Mouse (Mus musculus): ENCODE measurements around the gene Akt1s1. TPM values are rescaled to one million over a fixed set of nuclear protein-coding genes. Genes with fewer than 3 reads are reported as not detected.

Gene Akt1s1
- polyA plus RNA-seq, 1 experiment from 2014 or later = 89.7 TPM

DNA sequence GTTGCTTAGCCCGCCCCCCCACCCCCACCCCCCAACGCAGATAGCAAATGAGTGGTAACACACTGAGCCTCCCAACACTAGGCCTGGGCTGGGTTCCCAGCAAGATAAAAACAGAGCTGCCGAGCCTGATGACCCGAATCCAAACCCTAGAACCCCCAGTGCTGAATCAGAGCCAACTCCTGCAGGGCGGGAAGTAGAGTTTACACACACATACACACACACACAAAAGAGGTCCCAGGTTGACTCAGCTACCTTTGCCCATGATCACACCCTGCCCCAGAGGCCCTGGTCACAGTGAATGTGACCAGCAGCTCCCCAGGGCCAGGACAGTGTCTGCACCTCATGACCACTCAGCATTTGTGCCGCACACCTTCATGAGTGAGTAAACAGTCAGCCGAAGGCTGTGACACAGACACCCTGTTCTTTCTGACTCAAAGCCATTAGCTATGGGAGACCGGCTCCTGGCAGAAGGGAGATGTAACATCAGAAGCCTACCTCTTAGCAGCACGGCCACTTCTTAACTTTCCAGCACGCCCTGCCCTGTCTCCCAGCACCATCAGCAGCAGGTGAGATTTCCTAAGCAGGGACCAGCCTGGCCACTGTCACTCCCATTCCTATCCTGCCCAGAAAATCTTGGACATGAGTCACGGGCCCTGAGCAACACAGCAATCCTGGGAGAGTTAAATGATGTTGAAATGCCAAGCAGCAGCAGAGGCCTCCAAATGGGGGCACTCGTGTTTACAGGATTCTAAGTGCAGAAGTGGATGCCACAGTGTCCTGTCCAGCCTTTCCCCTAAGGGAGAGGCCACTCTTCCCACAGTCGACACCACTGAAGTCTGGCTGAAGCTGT lies 39.7 kb downstream of the Akt1s1 start:
- Histone ChIP-seq H3K4me3 (no peak overlapping the region), H3K4me2 (no peak overlapping the region), H3K27me3 (replicated peaks) (no peaks in the 10 kb centered on the region), H3K27ac (no peak overlapping the region), H3K4me1 (peaks cover 39% of the 10 kb centered on the region), H3K9me3 (no peaks in the 10 kb centered on the region), H3K36me3 (replicated peaks) (peaks cover 18% of the 10 kb centered on the region; the same call in 1 of the 2 replicates), H3K9ac (no peak overlapping the region)
- no peak for ATAC-seq (replicated peaks)
- 89% methylated on average over 13 of the region's 13 CpGs for WGBS

DNA sequence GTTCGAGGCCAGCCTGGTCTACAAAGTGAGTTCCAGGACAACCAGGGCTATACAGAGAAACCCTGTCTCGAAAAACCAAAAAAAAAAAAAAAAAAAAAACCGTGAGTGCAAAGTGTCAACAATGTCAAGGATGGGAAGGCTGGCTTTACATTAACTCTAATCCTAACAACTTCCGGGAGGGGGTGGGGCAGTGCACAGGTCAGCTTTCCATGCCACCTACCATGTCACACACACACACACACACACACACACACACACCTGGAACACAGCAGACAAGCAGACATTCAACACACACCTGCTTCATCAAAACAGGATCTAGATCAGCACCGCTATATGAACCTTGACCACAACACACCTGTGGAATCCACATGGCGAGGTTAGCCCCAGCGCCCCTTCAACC lies 41.4 kb downstream of the Akt1s1 start:
- peak overlapping the region; percentile 93 for H3K4me2 ChIP-seq
- no peak overlapping the region for H3K9ac ChIP-seq
- no peaks in the 10 kb centered on the region for H3K27me3 ChIP-seq (replicated peaks)
- peak overlapping the region; percentile 92 for H3K4me3 ChIP-seq
- peaks cover 5% of the 10 kb centered on the region; the same call in 1 of the 2 replicates for H3K36me3 ChIP-seq (replicated peaks)
- WGBS = 86% methylated on average over 6 of the region's 7 CpGs
- no peak for ATAC-seq (replicated peaks)
- H3K9me3 ChIP-seq = no peaks in the 10 kb centered on the region
- no peak overlapping the region for H3K27ac ChIP-seq
- peaks cover 56% of the 10 kb centered on the region for H3K4me1 ChIP-seq

DNA sequence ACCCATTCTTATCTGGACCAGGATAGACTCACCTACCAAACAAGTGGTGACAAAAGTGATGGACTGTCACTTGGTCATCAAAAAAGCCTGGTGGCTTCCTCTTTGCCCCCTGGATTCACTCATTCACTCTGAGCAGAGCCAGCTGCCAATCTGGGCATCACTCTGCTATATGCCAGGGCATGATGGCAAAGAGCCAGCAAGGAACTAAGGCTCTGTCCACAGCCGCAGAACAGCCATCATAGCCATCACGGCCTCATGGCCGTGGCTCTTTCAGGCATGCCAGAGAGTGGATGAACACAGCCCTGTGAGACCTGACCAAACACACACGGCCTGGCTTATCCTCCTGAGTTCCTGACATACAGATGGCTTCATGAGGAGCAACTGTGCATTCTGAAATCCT lies 41.9 kb downstream of the Akt1s1 start:
- Histone ChIP-seq H3K9ac (peak overlapping the region; percentile 75; the same call in 1 of the 2 replicates), H3K4me1 (peaks cover 57% of the 10 kb centered on the region), H3K4me3 (peak overlapping the region; percentile 92), H3K27me3 (replicated peaks) (no peaks in the 10 kb centered on the region), H3K4me2 (peak overlapping the region; percentile 93), H3K9me3 (no peaks in the 10 kb centered on the region), H3K27ac (no peak overlapping the region), H3K36me3 (replicated peaks) (peaks cover 5% of the 10 kb centered on the region; the same call in 1 of the 2 replicates)
- 56% methylated on average over 4 of the region's 4 CpGs for WGBS
- ATAC-seq (replicated peaks) = no peak

DNA sequence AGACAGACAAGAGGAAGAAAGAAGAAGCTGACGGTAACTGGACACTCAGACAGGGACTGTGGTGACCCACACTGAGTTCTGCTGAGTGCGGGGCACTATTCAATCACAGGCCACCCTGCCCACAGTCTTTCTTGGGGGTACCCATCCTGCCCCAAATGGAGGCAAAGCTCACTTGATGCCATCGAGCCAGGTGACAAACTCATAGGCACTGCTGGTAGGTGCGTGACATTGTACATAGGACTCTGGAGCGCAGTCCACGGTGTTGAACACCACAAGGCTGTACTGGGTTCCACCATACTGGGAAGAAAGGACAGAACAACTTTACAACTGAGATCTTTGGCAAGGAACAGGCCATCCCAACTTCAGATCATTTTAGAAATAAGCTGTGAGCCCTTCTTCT lies 42.8 kb downstream of the Akt1s1 start:
- ATAC-seq (replicated peaks) = no peak
- Histone ChIP-seq H3K36me3 (replicated peaks) (peaks cover 5% of the 10 kb centered on the region; the same call in 1 of the 2 replicates), H3K4me3 (peak overlapping the region; percentile 92), H3K4me1 (peaks cover 60% of the 10 kb centered on the region), H3K9me3 (no peaks in the 10 kb centered on the region), H3K4me2 (peak overlapping the region; percentile 93), H3K27me3 (replicated peaks) (no peaks in the 10 kb centered on the region), H3K9ac (peak overlapping the region; percentile 75), H3K27ac (peak overlapping the region; percentile 99)
- WGBS = 10% methylated on average over 6 of the region's 6 CpGs

DNA sequence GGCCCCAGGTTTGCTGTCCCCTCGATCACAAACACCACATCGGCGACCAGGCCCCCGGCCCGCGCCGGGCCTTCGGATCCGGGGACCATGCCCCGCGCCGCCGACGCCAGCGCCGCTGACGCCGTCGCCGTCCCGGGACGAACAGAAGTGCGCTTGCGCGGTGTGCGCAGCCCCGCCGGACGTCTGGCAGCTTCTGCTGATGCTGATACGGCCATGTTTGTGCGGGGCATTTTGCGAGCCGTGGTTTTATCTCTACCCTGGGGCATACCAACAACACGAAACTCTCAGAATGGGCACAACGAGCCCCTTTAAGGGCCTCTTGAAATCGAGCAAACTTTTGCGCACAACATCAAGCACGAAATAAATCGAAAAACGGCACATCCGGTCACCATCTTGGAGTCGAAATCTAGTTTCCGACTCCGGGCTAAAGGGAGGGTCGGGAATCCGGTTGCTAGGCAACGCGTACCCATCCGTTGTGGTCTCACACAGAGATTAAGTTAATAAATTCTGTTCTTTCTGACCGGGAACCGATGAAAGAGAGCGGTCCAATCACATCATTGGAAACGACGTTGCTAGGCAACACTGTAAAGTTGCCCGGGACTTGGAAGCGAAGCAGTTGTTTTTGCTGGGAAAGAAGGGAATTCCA lies 43.6 kb downstream of the Akt1s1 start, which contains the start of gene Med25:
Gene Med25 (minus strand): TSS at position 437 of the 646 bp plus-strand sequence.
- Histone ChIP-seq H3K9ac (peak within 1 kb of the TSS; percentile 75), H3K27me3 (replicated peaks) (no peaks in the 10 kb centered on the region), H3K4me3 (peak within 1 kb of the TSS; percentile 92), H3K36me3 (replicated peaks) (peaks cover 5% of the 10 kb centered on the region; the same call in 1 of the 2 replicates), H3K27ac (peak within 1 kb of the TSS; percentile 99), H3K4me1 (peaks cover 68% of the 10 kb centered on the region), H3K4me2 (peak within 1 kb of the TSS; percentile 93), H3K9me3 (no peaks in the 10 kb centered on the region)
- WGBS = under 1% methylated on average over 56 of the region's 56 CpGs
- peak; percentile 71 for ATAC-seq (replicated peaks)

DNA sequence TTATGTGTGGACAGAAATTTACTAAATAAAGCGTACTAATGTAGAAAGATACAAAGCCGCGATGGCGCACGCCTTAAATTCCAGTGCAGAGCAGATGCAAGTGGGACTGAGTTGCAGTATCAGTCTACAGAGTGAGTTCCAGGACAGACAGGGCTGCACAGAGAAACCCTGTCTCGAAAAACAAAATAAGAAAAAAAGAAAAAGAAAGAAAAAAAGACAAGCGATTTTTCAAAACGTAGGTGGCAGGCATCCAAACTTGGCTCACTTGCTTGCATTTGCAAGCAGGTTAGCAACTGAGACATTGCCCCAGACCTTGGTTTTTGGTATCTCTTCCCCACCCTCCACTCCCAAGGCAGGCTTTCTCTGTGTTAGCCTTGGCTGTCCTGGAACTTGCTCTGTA lies 44.4 kb downstream of the Akt1s1 start:
- no peak for ATAC-seq (replicated peaks)
- Histone ChIP-seq H3K4me1 (peaks cover 72% of the 10 kb centered on the region), H3K9me3 (no peaks in the 10 kb centered on the region), H3K27me3 (replicated peaks) (no peaks in the 10 kb centered on the region), H3K9ac (no peak overlapping the region), H3K27ac (peak overlapping the region; percentile 93), H3K36me3 (replicated peaks) (peaks cover 5% of the 10 kb centered on the region; the same call in 1 of the 2 replicates), H3K4me2 (peak overlapping the region; percentile 93), H3K4me3 (peak overlapping the region; percentile 92)
- 4% methylated on average over 8 of the region's 8 CpGs for WGBS

DNA sequence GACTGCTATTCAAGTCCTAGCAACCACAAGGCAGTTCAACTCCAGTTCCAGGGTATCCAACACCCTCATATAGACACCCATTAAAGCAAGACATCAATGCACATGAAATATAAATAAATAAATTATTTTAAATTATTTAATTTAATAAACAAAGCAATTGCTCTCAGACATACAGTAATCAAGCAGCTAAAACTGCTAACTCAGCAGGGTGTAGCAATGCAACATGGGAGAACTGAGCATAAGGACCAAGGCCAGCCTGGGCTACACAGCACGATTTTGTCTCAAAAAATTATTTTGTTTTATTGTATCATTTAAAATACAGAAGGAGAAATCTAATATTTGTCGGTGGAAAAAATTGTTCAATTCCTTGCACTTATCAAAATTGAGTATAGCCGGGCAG lies 45.4 kb downstream of the Akt1s1 start:
- Histone ChIP-seq H3K4me2 (no peak overlapping the region), H3K27me3 (replicated peaks) (no peaks in the 10 kb centered on the region), H3K4me3 (no peak overlapping the region), H3K36me3 (replicated peaks) (0 out of 2 replicates have a peak, but pooled peaks cover 2% of the 10 kb centered on the region), H3K9ac (no peak overlapping the region), H3K9me3 (no peaks in the 10 kb centered on the region), H3K4me1 (peaks cover 69% of the 10 kb centered on the region), H3K27ac (peak overlapping the region; percentile 93)
- no peak for ATAC-seq (replicated peaks)
- WGBS = 86% methylated on average over 3 of the region's 3 CpGs

DNA sequence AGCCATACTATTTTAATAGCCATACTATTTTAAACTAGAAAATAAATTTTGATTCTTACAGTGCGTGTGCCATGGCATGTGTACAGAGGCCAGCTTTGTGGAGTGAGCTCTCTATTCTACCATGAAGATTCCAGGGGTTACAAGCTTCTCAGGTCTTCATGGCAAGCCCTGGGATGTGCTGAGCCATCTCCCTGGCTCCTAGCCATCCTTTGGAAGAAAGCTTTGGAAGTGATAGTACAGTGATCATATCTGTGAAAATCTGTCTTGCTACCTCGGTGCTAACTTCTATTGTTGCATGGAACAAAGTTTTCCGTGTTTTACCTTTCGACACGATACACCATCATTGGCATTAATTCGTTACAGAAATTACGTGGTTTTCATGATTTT lies 46.4 kb downstream of the Akt1s1 start:
- Histone ChIP-seq H3K9ac (no peak overlapping the region), H3K4me1 (peaks cover 61% of the 10 kb centered on the region), H3K4me2 (peak overlapping the region; percentile 66), H3K9me3 (no peaks in the 10 kb centered on the region), H3K4me3 (peak overlapping the region; percentile 63), H3K27ac (peak overlapping the region; percentile 93), H3K36me3 (replicated peaks) (0 out of 2 replicates have a peak, but pooled peaks cover 3% of the 10 kb centered on the region), H3K27me3 (replicated peaks) (no peaks in the 10 kb centered on the region)
- 24% methylated on average over 7 of the region's 7 CpGs for WGBS
- no peak for ATAC-seq (replicated peaks)

DNA sequence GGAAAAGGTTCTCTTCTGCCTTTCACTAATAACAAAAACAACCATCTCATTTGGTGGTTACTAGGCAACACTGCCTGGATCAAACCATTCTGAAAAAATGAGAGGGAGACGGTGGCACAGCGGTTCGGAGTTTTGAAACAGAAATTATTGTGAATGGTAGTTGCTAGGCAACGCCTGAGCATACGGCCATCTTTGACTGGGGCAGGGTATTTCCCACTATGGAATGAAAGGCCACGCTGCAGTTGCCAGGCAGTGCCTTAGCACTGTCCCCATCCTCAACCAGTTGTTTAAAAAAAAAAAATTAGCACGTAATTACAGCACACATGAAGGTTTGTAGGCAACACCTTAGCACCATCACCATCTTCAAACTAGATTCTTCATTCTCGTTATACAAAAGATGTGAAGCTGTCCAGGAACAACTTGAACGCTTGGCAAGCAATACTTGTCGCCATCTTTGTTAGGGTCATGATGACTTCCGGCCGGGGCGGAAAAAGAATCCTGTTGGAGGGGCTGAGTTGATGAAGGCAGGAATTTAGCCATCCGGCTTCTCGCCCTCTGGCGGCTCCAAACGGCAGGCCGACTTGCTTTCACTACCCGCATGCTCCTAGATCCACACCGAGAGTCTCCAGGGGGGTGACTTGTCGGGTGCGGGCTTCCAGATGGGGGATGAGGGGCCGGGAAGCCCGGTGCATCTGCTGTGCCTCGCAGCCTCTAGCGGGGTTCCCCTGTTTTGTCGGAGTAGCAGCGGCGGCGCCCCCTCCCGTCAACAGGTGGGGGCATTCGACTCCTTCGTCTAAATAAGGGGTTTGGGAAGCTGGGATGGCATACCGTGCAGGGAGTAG lies 47.0 kb downstream of the Akt1s1 start, which contains the start of gene Fuz:
Gene Fuz (plus strand): TSS at position 487 of the 842 bp plus-strand sequence.
- WGBS = under 1% methylated on average over 34 of the region's 34 CpGs
- H3K4me2 ChIP-seq = peak within 1 kb of the TSS; percentile 66
- H3K36me3 ChIP-seq (replicated peaks) = peaks cover 6% of the 10 kb centered on the region; the same call in 1 of the 2 replicates
- H3K9me3 ChIP-seq = no peaks in the 10 kb centered on the region
- peak; percentile 81 for ATAC-seq (replicated peaks)
- H3K27ac ChIP-seq = peak within 1 kb of the TSS; percentile 93
- peak within 1 kb of the TSS; percentile 71 for H3K9ac ChIP-seq
- H3K4me3 ChIP-seq = peak within 1 kb of the TSS; percentile 63
- peaks cover 56% of the 10 kb centered on the region for H3K4me1 ChIP-seq
- no peaks in the 10 kb centered on the region for H3K27me3 ChIP-seq (replicated peaks)

DNA sequence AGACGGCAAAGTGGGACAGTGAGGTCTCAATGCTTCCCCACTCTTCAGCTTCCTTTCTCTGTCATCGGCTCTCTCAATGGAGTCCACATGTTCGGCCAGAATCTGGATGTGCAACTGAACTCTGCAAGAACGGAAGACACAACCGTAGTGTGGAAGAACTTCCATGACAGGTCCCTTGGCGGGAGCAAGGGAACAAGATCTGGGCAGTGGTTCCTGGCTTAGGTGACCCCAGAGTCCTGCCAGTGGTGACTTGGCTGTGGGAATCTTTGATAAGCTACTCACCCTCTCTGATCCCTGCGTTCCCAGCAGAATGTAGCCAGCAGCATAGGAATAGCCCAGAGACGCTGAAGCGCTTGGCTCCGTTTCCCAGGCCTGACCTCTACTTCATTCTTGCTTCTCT lies 47.7 kb downstream of the Akt1s1 start:
- Histone ChIP-seq H3K4me1 (peaks cover 56% of the 10 kb centered on the region), H3K4me2 (peak overlapping the region; percentile 66), H3K4me3 (peak overlapping the region; percentile 63), H3K9me3 (no peaks in the 10 kb centered on the region), H3K27me3 (replicated peaks) (no peaks in the 10 kb centered on the region), H3K9ac (peak overlapping the region; percentile 71), H3K27ac (peak overlapping the region; percentile 93), H3K36me3 (replicated peaks) (peaks cover 6% of the 10 kb centered on the region; the same call in 1 of the 2 replicates)
- 26% methylated on average over 10 of the region's 10 CpGs for WGBS
- ATAC-seq (replicated peaks) = 0 out of 2 replicates have a peak, but pooled peaks have one; percentile 0

DNA sequence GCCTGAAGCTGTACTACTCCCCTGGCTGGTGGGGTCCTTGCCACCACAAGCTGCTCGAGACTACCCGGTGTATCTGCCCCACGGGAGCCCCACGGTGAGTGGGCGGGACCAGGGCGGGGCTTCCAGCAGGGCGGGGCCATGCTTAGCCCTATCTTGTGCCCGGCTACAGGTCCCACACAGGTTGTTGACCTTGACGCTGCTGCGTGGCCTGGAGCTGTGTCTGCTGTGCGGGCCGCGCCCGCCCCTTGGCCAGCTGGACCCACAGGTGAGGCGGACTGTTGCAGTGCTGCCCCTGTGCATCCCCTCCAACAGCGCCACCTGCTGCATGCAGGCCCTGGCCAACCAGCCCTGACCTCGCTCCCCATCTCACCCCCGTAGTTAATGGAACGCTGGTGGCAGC lies 49.8 kb downstream of the Akt1s1 start:
- Histone ChIP-seq H3K27me3 (replicated peaks) (no peaks in the 10 kb centered on the region), H3K4me1 (peaks cover 50% of the 10 kb centered on the region), H3K9me3 (no peaks in the 10 kb centered on the region), H3K4me3 (no peak overlapping the region), H3K4me2 (peak overlapping the region; percentile 2; the same call in 1 of the 2 replicates), H3K36me3 (replicated peaks) (peaks cover 14% of the 10 kb centered on the region), H3K9ac (no peak overlapping the region; the same call in 1 of the 2 replicates), H3K27ac (no peak overlapping the region)
- no peak for ATAC-seq (replicated peaks)
- WGBS = 36% methylated on average over 19 of the region's 19 CpGs

Measured in midbrain, embryonic 15.5 days (tissue).